Mouse (Mus musculus) erythroblast, adult 5-6 weeks (primary cell): ENCODE measurements around the gene Ginm1. TPM values are rescaled to one million over a fixed set of nuclear protein-coding genes. Genes with fewer than 3 reads are reported as not detected.

Source experiments
- ATAC-seq: replicated peaks from 2 replicates; pipeline ENCODE4 v1.8.0; 2016; ENCODE audit warnings: moderate number of reproducible peaks, mild to moderate bottlenecking, moderate TSS enrichment, inconsistent platforms; ENCODE audit not compliant: poor library complexity, low FRiP score, severe bottlenecking
- total RNA-seq, 2 experiments: library from RNA; stranded (forward) in 1 of 2; stranded (reverse) in 1 of 2; fragments of 150-400 nt in 1 of 2; fragments of 200-764, 138-1000 nt in 1 of 2; gene quantifications; 2 replicates each; pipeline versions ENCODE4 v1.2.3 to v1.2.4; 2015 to 2017; ENCODE audit warnings: low replicate concordance in 2 of 2

Ginm1 gene
- total RNA-seq (2015; ENCODE audit: low replicate concordance): 20.3 and 31.5 TPM in 2 replicates
- total RNA-seq (2017; ENCODE audit: low replicate concordance): 17.4 and 32.7 TPM in 2 replicates

GRCm38 (mm10) chr10:7792751-7793385, at the start of gene Ginm1, which contains the start of gene Ppil4:
Ginm1 (minus strand) TSS chr10:7792824.
Ppil4 (plus strand) TSS chr10:7792891.
- ATAC-seq: peak; percentile 98

- ATAC-seq: no peak
Observed at GRCm38 (mm10) chr10:7841571-7842080, 49.0 kb upstream of the Ginm1 start.

GRCm38 (mm10) chr10:7840785-7841184, 48.2 kb upstream of the Ginm1 start:
- no peak for ATAC-seq

- ATAC-seq: no peak
Observed at GRCm38 (mm10) chr10:7840353-7840733, 47.7 kb upstream of the Ginm1 start.

- no peak for ATAC-seq
Observed at GRCm38 (mm10) chr10:7839551-7840352, 47.1 kb upstream of the Ginm1 start.

GRCm38 (mm10) chr10:7838874-7839421, 46.3 kb upstream of the Ginm1 start:
- ATAC-seq: no peak

GRCm38 (mm10) chr10:7838036-7838435, 45.4 kb upstream of the Ginm1 start:
- no peak for ATAC-seq

- ATAC-seq: no peak
Observed at GRCm38 (mm10) chr10:7837446-7837845, 44.8 kb upstream of the Ginm1 start.

- ATAC-seq: no peak
Observed at GRCm38 (mm10) chr10:7836902-7837301, 44.3 kb upstream of the Ginm1 start.

- no peak for ATAC-seq
Observed at GRCm38 (mm10) chr10:7834671-7835225, 42.1 kb upstream of the Ginm1 start.

GRCm38 (mm10) chr10:7833377-7834165, 40.9 kb upstream of the Ginm1 start:
- ATAC-seq: no peak

- 0 out of 2 replicates have a peak, but pooled peaks have one; percentile 32 for ATAC-seq
Observed at GRCm38 (mm10) chr10:7832171-7832676, 39.6 kb upstream of the Ginm1 start, which contains the start of gene Zc3h12d. Zc3h12d (plus strand) TSS chr10:7832470.

- ATAC-seq: no peak
Observed at GRCm38 (mm10) chr10:7826106-7826505, 33.5 kb upstream of the Ginm1 start.

GRCm38 (mm10) chr10:7825281-7825665, 32.6 kb upstream of the Ginm1 start:
- ATAC-seq: no peak

GRCm38 (mm10) chr10:7824663-7825280, 32.1 kb upstream of the Ginm1 start:
- ATAC-seq: no peak

GRCm38 (mm10) chr10:7821981-7822380, 29.4 kb upstream of the Ginm1 start:
- no peak for ATAC-seq

GRCm38 (mm10) chr10:7820171-7820570, 27.5 kb upstream of the Ginm1 start:
- no peak for ATAC-seq

- no peak for ATAC-seq
Observed at GRCm38 (mm10) chr10:7819603-7820002, 27.0 kb upstream of the Ginm1 start.

- ATAC-seq: no peak
Observed at GRCm38 (mm10) chr10:7819156-7819555, 26.5 kb upstream of the Ginm1 start.
